Mouse (Mus musculus) testis, adult 2 months (tissue): Measurements from ENCODE around the gene Lep.

ENCODE experiments used
- CTCF ChIP-seq: fragments of 200-500 bp; IDR thresholded peaks from 2 replicates; pipeline ENCODE4 v1.5.1; 2012; ENCODE audit warnings: low read depth, mild to moderate bottlenecking, inconsistent platforms, low read length, moderate library complexity; ENCODE audit not compliant: control insufficient read depth, insufficient read depth, insufficient replicate concordance
- POLR2A ChIP-seq: fragments of 200-500 bp; IDR thresholded peaks from 2 replicates; pipeline ENCODE4 v1.6.1; 2012; ENCODE audit warnings: low read depth, mild to moderate bottlenecking, inconsistent platforms, low read length, moderate library complexity; ENCODE audit not compliant: control insufficient read depth

DNA sequence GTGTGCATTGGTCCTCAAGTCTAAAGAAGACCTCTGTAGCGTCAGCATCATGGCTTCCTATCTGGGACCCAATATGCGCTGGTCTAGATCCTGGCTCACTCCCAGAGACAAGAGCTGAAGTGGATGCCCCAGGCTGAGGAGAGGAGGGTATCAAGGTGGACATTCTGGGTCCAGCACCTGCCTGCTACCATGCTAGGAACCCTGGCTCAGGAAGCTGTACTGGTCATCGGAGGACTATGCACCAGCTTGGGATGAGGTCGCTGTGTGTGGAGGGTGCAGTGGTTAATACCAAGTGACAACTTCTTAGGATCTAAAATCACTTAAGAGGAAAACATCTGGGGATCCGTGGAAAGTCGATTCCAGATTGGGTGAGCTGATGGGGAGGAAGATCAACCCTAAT, 46.8 kb upstream of the Lep start:
- TF ChIP-seq POLR2A: no peak
- no peak for TF ChIP-seq CTCF
